Mouse (Mus musculus): Measurements from ENCODE around the gene Sardh. TPM values are rescaled to one million over a fixed set of nuclear protein-coding genes. Genes with fewer than 3 reads are reported as not detected.

Gene Sardh
- polyA plus RNA-seq, 1 experiment, result 13.5 TPM

DNA sequence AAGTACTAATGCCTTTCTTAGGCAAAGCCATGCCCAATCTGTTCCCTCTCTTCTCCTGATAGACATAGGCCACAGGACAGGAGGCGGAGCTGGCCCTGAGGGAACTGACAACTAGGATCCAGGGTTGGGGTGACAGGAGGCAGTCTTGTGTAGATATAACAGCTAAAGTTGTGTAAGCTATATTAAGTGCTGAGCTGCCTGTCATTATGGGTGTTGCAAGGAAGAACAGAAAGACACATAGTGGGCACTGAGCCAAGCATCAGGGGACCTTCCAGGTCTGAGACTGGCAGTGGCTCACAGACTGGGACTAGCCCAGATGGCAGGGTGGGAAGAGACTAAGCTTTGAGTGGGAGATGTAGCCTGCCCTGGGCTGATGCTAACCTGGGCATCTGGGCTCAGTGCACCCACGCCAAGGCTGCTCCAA lies 30.0 kb downstream of the Sardh start:
- H3K27ac ChIP-seq (ENCODE audit: control insufficient read depth, insufficient read depth, low read depth, low read length, poor library complexity), result no peak overlapping the region
- no peaks in the 10 kb centered on the region for H3K4me1 ChIP-seq (ENCODE audit: control insufficient read depth, insufficient read depth, low read length)
- TF ChIP-seq CTCF (IDR thresholded peaks at IDR 0.05; ENCODE audit: control insufficient read depth, insufficient read depth, low read length), result no peak
- 68% methylated on average over 2 of the region's 2 CpGs for WGBS
- no peak overlapping the region for H3K4me3 ChIP-seq (replicated peaks; ENCODE audit: control insufficient read depth, low read depth, low read length)

DNA sequence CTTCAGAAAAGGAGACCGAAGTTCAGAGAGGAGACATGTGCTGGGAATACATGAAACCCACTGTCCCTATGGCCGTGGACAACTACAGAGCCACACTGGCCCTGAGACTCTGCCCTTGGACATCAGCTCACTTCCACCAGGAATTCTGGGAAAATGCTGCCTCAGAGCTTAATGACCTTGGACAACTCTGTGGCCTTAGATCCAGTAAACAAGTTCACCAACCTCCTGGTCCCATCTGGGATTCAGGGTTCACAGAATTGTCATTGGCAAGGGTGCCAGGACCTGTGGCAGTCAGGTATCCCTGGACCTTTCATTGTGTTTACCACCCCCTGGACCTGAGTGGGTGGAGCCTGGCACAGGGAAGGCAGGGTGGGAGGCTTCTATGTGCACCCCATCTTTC lies 32.6 kb downstream of the Sardh start:
- 75% methylated on average over 2 of the region's 2 CpGs for WGBS
- no peak for TF ChIP-seq CTCF (IDR thresholded peaks at IDR 0.05; ENCODE audit: control insufficient read depth, insufficient read depth, low read length)
- TF ChIP-seq POLR2A (IDR thresholded peaks at IDR 0.05; ENCODE audit: borderline replicate concordance, control insufficient read depth, low read depth, low read length), result no peak
- Histone ChIP-seq H3K4me1 (ENCODE audit: control insufficient read depth, insufficient read depth, low read length) (peaks cover 2% of the 10 kb centered on the region), H3K27ac (ENCODE audit: control insufficient read depth, insufficient read depth, low read depth, low read length, poor library complexity) (no peak overlapping the region), H3K4me3 (replicated peaks; ENCODE audit: control insufficient read depth, low read depth, low read length) (no peak overlapping the region)

DNA sequence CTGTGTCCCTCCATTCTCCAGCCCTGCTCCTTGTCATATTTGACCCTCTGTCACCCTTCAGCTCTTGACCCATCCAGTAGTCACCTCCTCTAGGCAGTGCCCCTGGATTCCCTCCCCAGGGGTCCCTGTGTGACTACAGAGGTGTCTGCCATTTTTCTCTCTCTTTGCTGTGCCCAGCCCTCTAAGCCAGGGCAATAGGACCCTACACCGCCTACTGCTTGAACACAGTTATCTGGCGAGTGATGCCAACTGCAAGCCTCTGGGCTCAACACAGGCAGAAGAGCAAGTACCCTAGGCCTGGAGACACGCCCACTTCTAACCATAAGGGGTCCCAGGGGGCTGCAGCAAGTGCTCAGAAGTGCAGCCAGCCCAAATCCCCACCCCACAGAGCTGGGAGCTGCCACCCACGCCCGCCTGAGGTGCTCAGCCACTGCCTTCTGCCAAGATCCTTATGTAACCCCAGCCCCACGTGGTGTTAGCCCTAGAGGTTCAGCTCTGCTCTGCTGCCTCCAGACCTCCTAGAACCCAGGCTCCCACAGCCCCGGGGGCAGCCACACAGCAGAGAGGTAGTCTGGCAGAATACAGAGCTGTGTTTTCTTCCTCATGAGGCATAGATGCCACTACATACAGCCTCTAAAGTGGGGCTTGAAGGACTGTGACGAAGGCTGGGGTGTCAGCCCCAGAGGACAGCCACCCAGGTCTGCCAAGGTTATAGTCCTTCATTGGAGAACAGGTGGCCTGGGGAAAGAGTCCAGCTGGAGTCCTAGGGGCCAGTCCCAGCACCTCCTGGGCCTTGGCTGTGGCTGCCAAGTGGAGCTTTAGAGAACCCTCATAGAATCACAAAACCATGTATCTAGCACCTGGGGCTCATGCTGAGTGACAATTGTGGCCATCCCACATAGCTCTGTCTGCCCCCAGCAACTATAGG lies 35.9 kb downstream of the Sardh start:
- 45% methylated on average over 8 of the region's 8 CpGs for WGBS
- peaks cover 2% of the 10 kb centered on the region for H3K4me1 ChIP-seq (ENCODE audit: control insufficient read depth, insufficient read depth, low read length)
- TF ChIP-seq POLR2A (IDR thresholded peaks at IDR 0.05; ENCODE audit: borderline replicate concordance, control insufficient read depth, low read depth, low read length) (no peak), CTCF (IDR thresholded peaks at IDR 0.05; ENCODE audit: control insufficient read depth, insufficient read depth, low read length) (no peak)

DNA sequence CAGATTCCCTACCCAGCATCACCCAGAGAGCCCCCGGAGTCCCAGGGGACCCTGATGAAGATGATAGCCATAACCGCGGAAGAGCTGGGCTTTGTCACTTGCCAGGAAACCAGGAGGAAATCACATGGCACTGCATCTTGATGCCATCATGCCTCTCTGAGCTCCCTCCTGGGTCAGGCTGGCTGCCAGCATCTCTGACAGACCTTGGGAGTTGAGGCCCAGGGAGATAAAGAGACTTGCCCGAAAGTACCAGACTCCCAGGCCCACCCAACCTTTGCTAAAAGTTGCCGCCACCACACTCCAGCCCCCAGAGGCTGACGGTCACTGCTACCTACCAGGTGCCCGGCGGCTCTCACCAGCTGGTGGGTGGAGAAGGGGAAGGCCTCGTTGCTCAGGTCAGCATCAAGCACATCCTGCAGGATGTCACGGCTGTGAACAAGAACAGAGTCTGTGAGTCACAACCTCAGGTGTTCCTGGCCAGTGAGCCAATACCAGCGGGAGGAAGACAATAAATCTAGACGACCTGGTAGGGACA lies 37.4 kb downstream of the Sardh start:
- Histone ChIP-seq H3K4me1 (ENCODE audit: control insufficient read depth, insufficient read depth, low read length) (peaks cover 2% of the 10 kb centered on the region), H3K4me3 (replicated peaks; ENCODE audit: control insufficient read depth, low read depth, low read length) (no peak overlapping the region), H3K27ac (ENCODE audit: control insufficient read depth, insufficient read depth, low read depth, low read length, poor library complexity) (no peak overlapping the region)
- TF ChIP-seq CTCF (IDR thresholded peaks at IDR 0.05; ENCODE audit: control insufficient read depth, insufficient read depth, low read length), result no peak
- no peak for TF ChIP-seq POLR2A (IDR thresholded peaks at IDR 0.05; ENCODE audit: borderline replicate concordance, control insufficient read depth, low read depth, low read length)
- 44% methylated on average over 12 of the region's 12 CpGs for WGBS

More for the DNA sequence above, 35.9 kb downstream of the Sardh start:
- Histone ChIP-seq H3K27ac (ENCODE audit: control insufficient read depth, insufficient read depth, low read depth, low read length, poor library complexity) (no peak overlapping the region), H3K4me3 (replicated peaks; ENCODE audit: control insufficient read depth, low read depth, low read length) (no peak overlapping the region)

DNA sequence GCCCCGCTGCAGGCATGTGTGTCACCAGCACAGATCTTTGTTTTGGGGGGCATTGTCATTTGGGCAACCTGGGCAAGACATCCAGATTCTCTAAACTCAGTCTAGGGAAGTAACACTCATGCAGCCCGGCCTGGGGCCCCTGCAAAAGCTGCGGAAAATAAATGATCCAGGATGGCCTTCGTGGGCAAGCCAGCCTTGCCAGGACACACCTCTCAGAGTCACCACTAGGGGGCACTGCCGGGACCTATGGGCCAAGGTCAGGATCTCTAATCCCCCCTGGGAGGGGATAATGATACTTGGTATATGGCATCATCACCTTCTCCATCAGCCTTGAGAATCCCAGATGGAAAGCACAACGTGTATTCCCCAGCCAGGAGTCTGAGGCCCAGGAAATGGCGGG lies 37.9 kb downstream of the Sardh start:
- peaks cover 2% of the 10 kb centered on the region for H3K4me1 ChIP-seq (ENCODE audit: control insufficient read depth, insufficient read depth, low read length)
- 49% methylated on average over 7 of the region's 7 CpGs for WGBS

DNA sequence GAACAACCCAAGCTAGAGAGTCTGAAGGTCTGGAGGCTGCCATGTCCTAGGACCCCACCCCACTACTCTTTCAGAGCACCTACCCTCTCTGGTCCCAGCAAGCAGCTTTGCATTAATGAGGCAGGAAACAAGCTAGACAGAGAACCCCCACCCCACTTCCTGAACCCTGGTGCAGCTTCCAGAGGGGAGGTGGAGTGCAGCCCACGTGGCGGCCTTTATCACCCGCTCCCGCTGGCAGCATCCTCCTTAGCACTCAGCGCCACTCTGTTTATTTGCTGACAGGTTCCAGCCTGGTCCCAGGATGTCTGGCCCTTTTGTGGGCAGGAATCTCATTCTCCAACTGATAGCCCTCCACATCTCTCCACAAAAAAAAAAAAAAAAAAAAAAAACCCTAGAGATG lies 38.3 kb downstream of the Sardh start:
- TF ChIP-seq POLR2A (IDR thresholded peaks at IDR 0.05; ENCODE audit: borderline replicate concordance, control insufficient read depth, low read depth, low read length), result no peak
- TF ChIP-seq CTCF (IDR thresholded peaks at IDR 0.05; ENCODE audit: control insufficient read depth, insufficient read depth, low read length), result no peak
- Histone ChIP-seq H3K27ac (ENCODE audit: control insufficient read depth, insufficient read depth, low read depth, low read length, poor library complexity) (no peak overlapping the region), H3K4me1 (ENCODE audit: control insufficient read depth, insufficient read depth, low read length) (peaks cover 2% of the 10 kb centered on the region), H3K4me3 (replicated peaks; ENCODE audit: control insufficient read depth, low read depth, low read length) (no peak overlapping the region)
- WGBS, result 25% methylated on average over 5 of the region's 5 CpGs

More for the DNA sequence above, 37.9 kb downstream of the Sardh start:
- H3K4me3 ChIP-seq (replicated peaks; ENCODE audit: control insufficient read depth, low read depth, low read length), result no peak overlapping the region
- TF ChIP-seq POLR2A (IDR thresholded peaks at IDR 0.05; ENCODE audit: borderline replicate concordance, control insufficient read depth, low read depth, low read length) (no peak), CTCF (IDR thresholded peaks at IDR 0.05; ENCODE audit: control insufficient read depth, insufficient read depth, low read length) (peak; percentile 71)
- no peak overlapping the region for H3K27ac ChIP-seq (ENCODE audit: control insufficient read depth, insufficient read depth, low read depth, low read length, poor library complexity)

DNA sequence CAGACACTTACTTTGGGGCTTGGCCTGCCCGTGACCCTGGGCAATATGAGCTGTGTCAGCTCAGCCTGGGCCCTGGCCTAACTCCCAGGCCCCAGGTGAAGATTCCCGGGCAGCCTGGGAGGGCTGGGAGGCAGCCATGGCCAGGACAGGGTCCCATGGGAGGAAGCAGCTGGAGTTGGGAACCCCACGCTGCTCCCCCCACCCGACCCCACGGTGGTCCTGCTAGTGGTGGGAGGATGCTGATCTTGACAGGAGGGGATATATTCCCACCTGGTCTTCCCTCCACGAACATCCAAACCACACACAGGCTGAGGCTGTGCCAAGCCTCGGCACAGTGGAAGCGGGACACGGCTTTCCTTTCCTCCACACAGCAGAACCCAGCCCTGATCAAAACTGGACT lies 38.8 kb downstream of the Sardh start:
- TF ChIP-seq POLR2A (IDR thresholded peaks at IDR 0.05; ENCODE audit: borderline replicate concordance, control insufficient read depth, low read depth, low read length), result no peak
- TF ChIP-seq CTCF (IDR thresholded peaks at IDR 0.05; ENCODE audit: control insufficient read depth, insufficient read depth, low read length), result no peak
- no peak overlapping the region for H3K4me3 ChIP-seq (replicated peaks; ENCODE audit: control insufficient read depth, low read depth, low read length)
- peaks cover 2% of the 10 kb centered on the region for H3K4me1 ChIP-seq (ENCODE audit: control insufficient read depth, insufficient read depth, low read length)
- H3K27ac ChIP-seq (ENCODE audit: control insufficient read depth, insufficient read depth, low read depth, low read length, poor library complexity), result no peak overlapping the region
- WGBS, result 67% methylated on average over 9 of the region's 9 CpGs

DNA sequence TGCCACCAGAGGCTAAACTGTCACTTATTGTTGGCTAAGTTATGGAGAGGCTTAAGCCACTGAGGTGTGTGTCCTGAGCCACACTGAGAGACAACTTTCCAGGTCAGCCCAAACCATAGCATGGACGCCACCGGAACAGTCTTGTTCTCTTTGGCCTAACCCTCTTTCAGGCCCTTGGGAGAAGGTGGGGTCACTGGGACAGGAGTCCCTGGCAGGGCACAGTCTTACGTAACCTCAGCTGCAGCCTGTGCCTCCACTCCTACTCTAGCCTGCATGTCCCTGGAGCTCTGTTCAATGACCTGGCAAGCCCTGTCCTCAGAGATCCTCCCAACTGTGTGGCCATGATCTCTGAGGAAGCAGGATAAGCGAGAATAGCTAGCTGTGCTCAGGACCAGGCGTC lies 41.0 kb downstream of the Sardh start:
- WGBS, result 78% methylated on average over 5 of the region's 5 CpGs
- H3K4me1 ChIP-seq (ENCODE audit: control insufficient read depth, insufficient read depth, low read length), result peaks cover 2% of the 10 kb centered on the region

More for the DNA sequence above, 41.0 kb downstream of the Sardh start:
- Histone ChIP-seq H3K27ac (ENCODE audit: control insufficient read depth, insufficient read depth, low read depth, low read length, poor library complexity) (no peak overlapping the region), H3K4me3 (replicated peaks; ENCODE audit: control insufficient read depth, low read depth, low read length) (no peak overlapping the region)
- TF ChIP-seq POLR2A (IDR thresholded peaks at IDR 0.05; ENCODE audit: borderline replicate concordance, control insufficient read depth, low read depth, low read length) (no peak), CTCF (IDR thresholded peaks at IDR 0.05; ENCODE audit: control insufficient read depth, insufficient read depth, low read length) (no peak)

Data from bone marrow, adult 2 months (tissue).